Mouse (Mus musculus) brain, embryonic 18.5 days (tissue): ENCODE results near the gene Tnks2.

Experiments
- DNase-seq: peaks from one replicate; pipeline ENCODE4 v3.0.0-alpha.2; 2012; ENCODE audit warnings: low read depth, low spot score

The Tnks2 gene

GRCm38 (mm10) chr19:36932613-36933012, 98.6 kb downstream of the Tnks2 start:
- DNase-seq = no peak

- DNase-seq = no peak
Observed at GRCm38 (mm10) chr19:36936285-36936684, 102.3 kb downstream of the Tnks2 start.

- no peak for DNase-seq
Observed at GRCm38 (mm10) chr19:36938008-36938407, 104.0 kb downstream of the Tnks2 start.

GRCm38 (mm10) chr19:36940064-36940463, 106.0 kb downstream of the Tnks2 start:
- no peak for DNase-seq
